Mouse (Mus musculus): ENCODE results near the gene Fbxo21. TPM values are rescaled to one million over a fixed set of nuclear protein-coding genes. Genes with fewer than 3 reads are reported as not detected.

Gene Fbxo21
- total RNA-seq (2021) = 10 to 100 TPM; 34.1 to 37.8 TPM
- polyA plus RNA-seq (2012; rRNA removed) = 33.6 and 38.5 TPM in 2 replicates
- long read RNA-seq, transcript Fbxo21-206 (12 exons, 3,959 nt) = minor isoform, 20 of 87 reads
- long read RNA-seq, transcript Fbxo21-201 (12 exons, 3,883 nt) = major isoform, 61 of 87 reads
- long read RNA-seq, partial matches to known transcripts = 3 of 87 reads
- long read RNA-seq, other reads (novel, unspliced or antisense) = 3 of 87 reads

DNA sequence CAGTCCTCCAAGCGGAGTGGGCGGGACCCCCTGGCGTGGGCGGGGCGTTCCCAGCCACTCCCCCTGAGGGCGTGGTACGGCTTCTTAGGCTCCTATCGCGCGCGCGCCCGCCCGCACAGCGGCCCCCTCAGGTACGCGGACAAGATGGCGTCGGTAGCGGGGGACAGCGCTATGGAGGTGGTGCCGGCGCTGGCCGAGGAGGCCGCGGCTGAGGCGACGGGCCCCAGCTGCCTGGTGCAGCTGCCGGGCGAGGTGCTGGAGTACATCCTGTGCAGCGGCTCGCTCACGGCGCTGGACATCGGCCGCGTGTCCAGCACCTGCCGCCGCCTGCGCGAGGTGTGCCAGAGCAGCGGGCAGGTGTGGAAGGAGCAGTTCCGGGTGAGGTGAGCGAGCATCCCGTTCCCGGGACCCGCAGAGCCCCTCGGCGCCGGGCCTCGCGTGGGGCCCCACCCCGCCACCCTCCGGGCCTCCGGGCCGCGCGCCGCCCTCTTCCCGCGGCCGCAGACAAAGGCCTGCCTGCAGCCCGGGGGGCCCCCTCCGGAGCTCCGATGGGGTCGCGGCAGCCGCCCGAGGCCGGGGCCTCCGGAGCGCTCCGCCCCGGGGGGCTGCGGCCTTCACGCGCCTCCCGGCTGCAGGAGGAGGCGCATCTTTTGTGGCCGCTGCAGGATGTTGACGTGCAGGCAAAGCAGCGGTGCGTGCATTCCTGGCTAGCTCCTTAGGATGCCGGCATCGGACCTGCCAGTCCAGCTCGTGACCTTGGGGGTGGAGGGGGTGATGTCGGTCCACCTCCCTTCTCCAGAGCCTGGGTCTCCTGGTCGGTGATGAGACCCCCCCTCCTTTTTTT lies at the start of gene Fbxo21:
Fbxo21 (plus strand) TSS at position 74 of the 844 bp plus-strand sequence.
- no peaks in the 10 kb centered on the region for H3K27me3 ChIP-seq (ENCODE audit: control insufficient read depth, insufficient read depth, low read length)

DNA sequence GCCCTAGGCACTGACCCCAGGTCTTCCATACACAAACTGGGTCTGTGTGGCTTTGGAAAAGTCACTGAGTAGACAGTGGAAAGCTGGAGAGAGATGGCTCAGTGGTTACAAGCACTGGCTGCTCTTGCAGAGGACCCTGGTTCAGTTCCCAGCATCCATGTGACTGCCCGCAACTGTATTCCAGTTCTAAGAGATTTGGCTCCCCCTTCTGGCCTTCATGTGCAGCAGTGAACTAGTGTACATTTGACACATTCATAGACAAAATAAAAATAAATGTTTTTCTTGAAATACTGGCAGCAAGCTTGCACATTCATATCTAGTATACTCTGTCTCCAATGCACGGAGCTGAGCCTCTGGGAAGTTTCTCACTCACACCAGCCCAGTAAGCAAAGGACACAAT lies 48.0 kb upstream of the Fbxo21 start:
- intact Hi-C loops (cut with DNase I) = no loop called here
- DNase-seq = no peak
- Histone ChIP-seq H3K4me1 (ENCODE audit: control insufficient read depth, insufficient read depth, low read length) (no peaks in the 10 kb centered on the region), H3K4me3 (no peak overlapping the region), H3K36me3 (ENCODE audit: control insufficient read depth, insufficient read depth, low read length) (no peaks in the 10 kb centered on the region), H3K27me3 (ENCODE audit: control insufficient read depth, insufficient read depth, low read length) (no peaks in the 10 kb centered on the region), H3K79me2 (replicated peaks; ENCODE audit: control insufficient read depth, insufficient read depth, low read length) (no peaks in the 10 kb centered on the region), H3K9ac (ENCODE audit: low read depth, low read length) (no peak overlapping the region), H3K27ac (no peak overlapping the region)
- 86% methylated on average over 2 of the region's 2 CpGs for whole genome bisulfite sequencing
- TF ChIP-seq EP300 (IDR thresholded peaks at IDR 0.05; ENCODE audit: insufficient read depth, low read depth, low read length) (no peak), CTCF (IDR thresholded peaks at IDR 0.05) (peak; percentile 25; the same call in 1 of the 2 replicates)

More for the DNA sequence above, at the start of gene Fbxo21:
- H3K79me2 ChIP-seq (replicated peaks; ENCODE audit: control insufficient read depth, insufficient read depth, low read length) = no peaks in the 10 kb centered on the region; the same call in 1 of the 2 replicates
- WGBS = under 1% methylated on average over 88 of the region's 88 CpGs
- H3K4me1 ChIP-seq (ENCODE audit: control insufficient read depth, insufficient read depth, low read length) = peaks cover 1% of the 10 kb centered on the region; the same call in 1 of the 2 replicates
- H3K36me3 ChIP-seq (ENCODE audit: control insufficient read depth, insufficient read depth, low read length) = no peaks in the 10 kb centered on the region
- intact Hi-C loops (cut with DNase I) = no loop called here
- peak within 1 kb of the TSS; percentile 81 for H3K27ac ChIP-seq
- TF ChIP-seq POLR2A (IDR thresholded peaks at IDR 0.05; ENCODE audit: insufficient read depth, low read depth, low read length) (peak; percentile 64), EP300 (IDR thresholded peaks at IDR 0.05; ENCODE audit: insufficient read depth, low read depth, low read length) (no peak), CTCF (IDR thresholded peaks at IDR 0.05) (peak; percentile 40)
- DNase-seq = peak; percentile 96 to 99
- peak within 1 kb of the TSS; percentile 82 for H3K9ac ChIP-seq (ENCODE audit: low read depth, low read length)
- peak within 1 kb of the TSS; percentile 99 for H3K4me3 ChIP-seq

DNA sequence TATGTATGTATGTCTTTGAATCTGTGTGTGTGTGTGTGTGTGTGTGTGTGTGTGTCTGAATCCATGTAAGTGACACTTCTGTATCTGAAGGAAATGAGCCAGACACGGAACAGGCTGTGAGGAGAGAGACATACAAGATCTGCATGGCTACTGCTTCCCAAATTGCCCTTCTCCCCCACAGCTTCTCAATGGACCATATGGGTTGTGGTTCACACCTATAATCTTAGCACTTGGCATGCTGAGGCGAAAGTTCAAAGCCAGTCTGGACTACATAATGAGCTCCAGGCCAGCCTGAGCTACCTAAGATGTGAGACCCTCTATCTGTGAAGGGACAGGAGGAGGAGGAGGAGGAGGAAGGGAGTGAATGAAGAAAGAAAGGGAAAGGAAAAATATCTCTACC lies 44.3 kb upstream of the Fbxo21 start:
- Histone ChIP-seq H3K79me2 (replicated peaks; ENCODE audit: control insufficient read depth, insufficient read depth, low read length) (no peaks in the 10 kb centered on the region), H3K4me3 (no peak overlapping the region), H3K36me3 (ENCODE audit: control insufficient read depth, insufficient read depth, low read length) (no peaks in the 10 kb centered on the region), H3K27ac (no peak overlapping the region), H3K9ac (ENCODE audit: low read depth, low read length) (no peak overlapping the region), H3K27me3 (ENCODE audit: control insufficient read depth, insufficient read depth, low read length) (no peaks in the 10 kb centered on the region), H3K4me1 (ENCODE audit: control insufficient read depth, insufficient read depth, low read length) (no peaks in the 10 kb centered on the region)
- 79% methylated on average over 2 of the region's 2 CpGs for WGBS
- DNase-seq = no peak
- TF ChIP-seq POLR2A (IDR thresholded peaks at IDR 0.05; ENCODE audit: insufficient read depth, low read depth, low read length) (no peak), CTCF (IDR thresholded peaks at IDR 0.05) (no peak), EP300 (IDR thresholded peaks at IDR 0.05; ENCODE audit: insufficient read depth, low read depth, low read length) (no peak)
- intact Hi-C loops (cut with DNase I) = loop anchor here (2.0 kb wide), 1 partner anchor 317 kb away; no protein-coding TSS in a partner anchor

DNA sequence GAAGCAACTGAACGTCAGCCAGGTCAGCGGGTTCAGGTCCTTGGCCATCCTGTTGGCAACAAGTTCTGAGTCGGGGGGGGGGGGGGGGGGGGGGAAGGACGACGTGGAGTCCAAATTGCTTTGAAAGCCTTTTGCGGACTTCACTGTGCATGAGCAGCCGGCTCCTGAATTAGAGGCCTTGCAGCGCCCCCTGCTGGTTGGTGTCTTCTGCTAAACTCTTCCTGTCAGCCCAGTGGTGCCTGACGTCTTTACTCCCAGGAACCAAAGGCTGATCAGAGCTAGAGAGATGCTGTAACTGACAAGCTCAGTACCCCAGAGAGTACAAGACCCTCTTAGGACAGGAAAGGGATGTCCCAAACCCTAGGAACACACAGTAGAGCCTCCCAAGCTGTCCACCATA lies 43.7 kb upstream of the Fbxo21 start:
- H3K4me3 ChIP-seq = no peak overlapping the region
- H3K4me1 ChIP-seq (ENCODE audit: control insufficient read depth, insufficient read depth, low read length) = no peaks in the 10 kb centered on the region
- peak; percentile 72 for TF ChIP-seq CTCF (IDR thresholded peaks at IDR 0.05)
- TF ChIP-seq POLR2A (IDR thresholded peaks at IDR 0.05; ENCODE audit: insufficient read depth, low read depth, low read length) = no peak
- no peak overlapping the region for H3K9ac ChIP-seq (ENCODE audit: low read depth, low read length)
- no peaks in the 10 kb centered on the region for H3K79me2 ChIP-seq (replicated peaks; ENCODE audit: control insufficient read depth, insufficient read depth, low read length)
- H3K27me3 ChIP-seq (ENCODE audit: control insufficient read depth, insufficient read depth, low read length) = no peaks in the 10 kb centered on the region
- 1% methylated on average over 9 of the region's 9 CpGs for WGBS
- peak; percentile 65 to 81 for DNase-seq
- no peaks in the 10 kb centered on the region for H3K36me3 ChIP-seq (ENCODE audit: control insufficient read depth, insufficient read depth, low read length)
- H3K27ac ChIP-seq = no peak overlapping the region
- intact Hi-C loops (cut with DNase I) = loop anchor here (1.0 to 2.0 kb wide), 2 partner anchors 318 to 414 kb away; no protein-coding TSS in a partner anchor

DNA sequence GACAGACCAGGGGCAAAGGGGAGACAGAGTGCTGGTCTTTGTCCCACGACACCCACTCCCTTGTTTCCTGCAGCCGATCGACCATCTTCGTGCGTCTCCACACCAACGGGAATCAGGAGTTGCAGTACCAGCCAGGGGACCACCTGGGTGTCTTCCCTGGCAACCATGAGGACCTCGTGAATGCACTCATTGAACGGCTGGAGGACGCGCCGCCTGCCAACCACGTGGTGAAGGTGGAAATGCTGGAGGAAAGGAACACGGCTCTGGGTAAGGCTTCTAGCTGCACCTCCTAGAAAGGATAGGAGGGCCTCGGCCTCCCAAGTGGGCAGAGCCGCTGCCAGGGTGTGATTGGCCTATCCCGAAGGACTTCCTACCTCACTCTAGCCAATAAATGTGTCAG lies 40.2 kb upstream of the Fbxo21 start:
- no peak overlapping the region for H3K27ac ChIP-seq
- H3K27me3 ChIP-seq (ENCODE audit: control insufficient read depth, insufficient read depth, low read length) = no peaks in the 10 kb centered on the region
- no peak overlapping the region for H3K9ac ChIP-seq (ENCODE audit: low read depth, low read length)
- no peaks in the 10 kb centered on the region for H3K4me1 ChIP-seq (ENCODE audit: control insufficient read depth, insufficient read depth, low read length)
- TF ChIP-seq POLR2A (IDR thresholded peaks at IDR 0.05; ENCODE audit: insufficient read depth, low read depth, low read length) = no peak
- DNase-seq = no peak
- H3K4me3 ChIP-seq = no peak overlapping the region
- intact Hi-C loops (cut with DNase I) = loop anchor here (5.0 kb wide), 1 partner anchor 66 kb away; no protein-coding TSS in a partner anchor
- H3K79me2 ChIP-seq (replicated peaks; ENCODE audit: control insufficient read depth, insufficient read depth, low read length) = no peaks in the 10 kb centered on the region
- H3K36me3 ChIP-seq (ENCODE audit: control insufficient read depth, insufficient read depth, low read length) = no peaks in the 10 kb centered on the region
- 54% methylated on average over 16 of the region's 16 CpGs for WGBS

DNA sequence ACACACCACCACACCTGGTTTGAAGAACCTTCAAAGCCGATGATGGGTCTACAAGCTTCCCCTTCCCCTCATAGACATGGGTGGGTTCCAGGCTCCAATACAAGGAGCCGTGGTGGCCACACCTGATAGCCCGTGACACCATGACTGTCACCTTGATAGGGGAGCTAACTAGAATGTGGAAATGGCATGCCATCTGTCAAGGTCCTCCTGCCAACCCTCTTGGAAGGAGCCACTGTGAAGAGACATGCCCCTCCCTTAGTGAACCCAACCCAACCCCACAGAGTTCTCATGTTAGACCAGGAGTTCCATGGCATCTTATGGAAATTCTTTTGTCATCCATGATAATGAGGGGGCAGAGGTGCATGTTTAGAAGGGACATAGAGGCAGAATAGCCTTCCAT lies 39.3 kb upstream of the Fbxo21 start:
- H3K36me3 ChIP-seq (ENCODE audit: control insufficient read depth, insufficient read depth, low read length) = no peaks in the 10 kb centered on the region
- WGBS = 81% methylated on average over 3 of the region's 3 CpGs
- H3K79me2 ChIP-seq (replicated peaks; ENCODE audit: control insufficient read depth, insufficient read depth, low read length) = no peaks in the 10 kb centered on the region
- no peak for TF ChIP-seq EP300 (IDR thresholded peaks at IDR 0.05; ENCODE audit: insufficient read depth, low read depth, low read length)
- no peak for TF ChIP-seq CTCF (IDR thresholded peaks at IDR 0.05)
- TF ChIP-seq POLR2A (IDR thresholded peaks at IDR 0.05; ENCODE audit: insufficient read depth, low read depth, low read length) = no peak
- no peak overlapping the region for H3K9ac ChIP-seq (ENCODE audit: low read depth, low read length)
- H3K4me3 ChIP-seq = no peak overlapping the region
- no peak overlapping the region for H3K27ac ChIP-seq
- no peaks in the 10 kb centered on the region for H3K4me1 ChIP-seq (ENCODE audit: control insufficient read depth, insufficient read depth, low read length)
- H3K27me3 ChIP-seq (ENCODE audit: control insufficient read depth, insufficient read depth, low read length) = no peaks in the 10 kb centered on the region
- intact Hi-C loops (cut with DNase I) = loop anchor here (5.0 kb wide), 1 partner anchor 65 kb away; no protein-coding TSS in a partner anchor
- DNase-seq = no peak
